8 mouse cellular contexts compared by ENCODE assay signal in the genomic region with DNA sequence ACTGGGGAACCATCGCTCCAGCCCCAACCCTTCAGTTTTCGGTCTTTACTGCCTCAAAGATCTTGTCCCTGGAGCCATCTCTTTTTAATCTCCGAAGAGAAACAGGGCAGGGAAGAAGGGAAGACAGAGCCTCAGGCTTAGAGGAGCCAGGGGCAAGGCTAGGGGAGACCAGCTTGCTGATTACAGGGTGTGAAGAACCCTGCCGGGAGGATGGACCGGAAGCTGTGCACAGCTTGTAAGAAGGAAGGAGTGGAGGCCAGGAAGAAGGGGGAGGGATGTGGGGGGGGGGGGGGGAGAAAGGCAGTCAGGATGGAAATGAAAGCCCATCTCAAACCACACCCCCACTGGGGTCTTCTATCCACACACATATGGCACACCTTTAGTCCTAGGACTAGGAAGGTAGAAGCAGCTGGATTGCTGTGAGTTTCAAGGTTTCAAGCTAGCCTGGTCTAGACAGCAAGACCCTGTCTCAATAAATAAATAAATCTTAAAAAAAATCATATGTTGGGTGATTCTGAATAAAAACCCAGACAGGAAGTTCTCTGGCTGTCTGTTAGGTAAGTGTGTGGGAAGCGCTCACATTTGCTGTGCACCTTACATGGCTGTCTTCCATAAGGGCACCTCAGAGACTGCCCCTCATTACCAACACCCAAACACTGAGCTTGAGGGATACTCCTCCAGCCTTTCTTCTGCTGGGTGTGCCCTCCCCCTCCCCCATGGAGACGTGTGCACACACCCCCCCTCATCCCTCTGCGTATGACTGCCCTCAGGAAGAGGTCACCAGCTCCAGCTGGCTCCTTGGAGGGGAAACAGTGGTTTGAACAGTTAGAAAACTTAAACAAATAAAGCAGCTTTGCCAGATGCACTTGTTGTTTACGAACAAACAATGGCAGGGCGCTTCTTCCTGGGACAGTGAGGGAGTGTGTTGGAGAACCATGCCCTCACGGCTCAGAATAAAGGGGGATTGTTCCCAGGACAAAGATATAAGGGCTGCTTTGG. TPM values are rescaled to one million over a fixed set of nuclear protein-coding genes. Genes with fewer than 3 reads are reported as not detected.
A peak's percentile ranks its signal among the peaks of the same experiment; 100 is the strongest.
DNase-seq lines count a peak whose midpoint lies in the region; ATAC-seq and TF ChIP-seq lines count a peak whose summit lies in the region.

No protein-coding gene starts in this region.

- peaks cover 4% of the 10 kb centered on the region; the same call in 1 of the 2 replicates for H3K9me3 ChIP-seq in midbrain, embryonic 12.5 days
- H3K9me3 ChIP-seq in midbrain, embryonic 15.5 days: no peaks in the 10 kb centered on the region
- no peaks in the 10 kb centered on the region for H3K9me3 ChIP-seq in intestine, embryonic 16.5 days (ENCODE audit: control insufficient read depth, low read length)
- no peaks in the 10 kb centered on the region for H3K9me3 ChIP-seq in liver, embryonic 14.5 days (ENCODE audit: control insufficient read depth, low read length)

- no peaks in the 10 kb centered on the region for H3K27me3 ChIP-seq in midbrain, embryonic 12.5 days
- H3K27me3 ChIP-seq in midbrain, embryonic 15.5 days (replicated peaks): no peaks in the 10 kb centered on the region
- H3K27me3 ChIP-seq in intestine, embryonic 16.5 days (replicated peaks; ENCODE audit: control insufficient read depth, insufficient read depth, low read length): no peaks in the 10 kb centered on the region
- H3K27me3 ChIP-seq in liver, embryonic 14.5 days (ENCODE audit: control insufficient read depth, insufficient read depth, low read length): no peaks in the 10 kb centered on the region

- H3K9ac ChIP-seq in midbrain, embryonic 12.5 days (replicated peaks): no peak overlapping the region
- H3K9ac ChIP-seq in midbrain, embryonic 15.5 days: no peak overlapping the region
- 0 out of 2 replicates have a peak overlapping the region, but pooled peaks have one; percentile 23 for H3K9ac ChIP-seq in intestine, embryonic 16.5 days (ENCODE audit: low read depth, low read length)
- H3K9ac ChIP-seq in liver, embryonic 14.5 days (replicated peaks): no peak overlapping the region

- peaks cover 9% of the 10 kb centered on the region for H3K36me3 ChIP-seq in midbrain, embryonic 12.5 days
- H3K36me3 ChIP-seq in midbrain, embryonic 15.5 days (replicated peaks): no peaks in the 10 kb centered on the region; the same call in 1 of the 2 replicates
- H3K36me3 ChIP-seq in intestine, embryonic 16.5 days (ENCODE audit: control insufficient read depth, insufficient read depth, low read length): peaks cover 6% of the 10 kb centered on the region; the same call in 1 of the 2 replicates
- H3K36me3 ChIP-seq in liver, embryonic 14.5 days (replicated peaks; ENCODE audit: control insufficient read depth, insufficient read depth, low read depth): no peaks in the 10 kb centered on the region

- no peak for ATAC-seq in midbrain, embryonic 12.5 days (ENCODE audit: low FRiP score, low read depth)
- ATAC-seq in midbrain, embryonic 15.5 days (replicated peaks): no peak
- peak; percentile 34; the same call in 1 of the 2 replicates for ATAC-seq in intestine, embryonic 16.5 days
- ATAC-seq in liver, embryonic 14.5 days (ENCODE audit: insufficient read depth): no peak

- no peak for TF ChIP-seq CTCF in liver, embryonic 14.5 days (IDR thresholded peaks at IDR 0.05; ENCODE audit: low read depth)

- 0 out of 2 replicates have a peak overlapping the region, but pooled peaks have one; percentile 30 for H3K27ac ChIP-seq in midbrain, embryonic 12.5 days (replicated peaks)
- H3K27ac ChIP-seq in midbrain, embryonic 15.5 days: no peak overlapping the region
- peak overlapping the region; percentile 4; the same call in 1 of the 2 replicates for H3K27ac ChIP-seq in intestine, embryonic 16.5 days (ENCODE audit: low read length)
- no peak overlapping the region for H3K27ac ChIP-seq in liver, embryonic 14.5 days

- H3K4me2 ChIP-seq in midbrain, embryonic 12.5 days (replicated peaks): no peak overlapping the region
- H3K4me2 ChIP-seq in midbrain, embryonic 15.5 days: no peak overlapping the region
- H3K4me2 ChIP-seq in intestine, embryonic 16.5 days (ENCODE audit: low read depth, low read length): no peak overlapping the region
- peak overlapping the region; percentile 15 for H3K4me2 ChIP-seq in liver, embryonic 14.5 days (ENCODE audit: low read depth)

- H3K4me3 ChIP-seq in midbrain, embryonic 12.5 days: no peak overlapping the region
- no peak overlapping the region for H3K4me3 ChIP-seq in midbrain, embryonic 15.5 days
- no peak overlapping the region for H3K4me3 ChIP-seq in intestine, embryonic 16.5 days (ENCODE audit: low read length)
- no peak overlapping the region for H3K4me3 ChIP-seq in liver, embryonic 14.5 days (ENCODE audit: insufficient read depth in 1 of 2, low read depth in 2 of 2, low read length in 2 of 2)

- 33% methylated on average over 11 of the region's 11 CpGs for WGBS in midbrain, embryonic 12.5 days
- WGBS in midbrain, embryonic 15.5 days: 27% methylated on average over 11 of the region's 11 CpGs
- 26% methylated on average over 11 of the region's 11 CpGs for WGBS in intestine, embryonic 16.5 days
- 30% methylated on average over 11 of the region's 11 CpGs for WGBS in liver, embryonic 14.5 days (ENCODE audit: insufficient replicate concordance)

- TF ChIP-seq EP300 in liver, embryonic 14.5 days (IDR thresholded peaks at IDR 0.05; ENCODE audit: low read depth): no peak

- peak; percentile 89 for DNase-seq in cerebellum, adult 11-12 months
- DNase-seq in gastrocnemius, postnatal 25 days: peak; percentile 36
- DNase-seq in liver, embryonic 14.5 days (ENCODE audit: low read depth in 3 of 3, low spot score in 3 of 3): no peak
- peak; percentile 38 for DNase-seq in skeletal muscle tissue, adult 2 months (ENCODE audit: low read depth, low spot score)
- DNase-seq in right cerebral cortex, postnatal 25 days: no peak

- H3K4me1 ChIP-seq in midbrain, embryonic 12.5 days: peaks cover 22% of the 10 kb centered on the region
- peaks cover 13% of the 10 kb centered on the region for H3K4me1 ChIP-seq in midbrain, embryonic 15.5 days
- H3K4me1 ChIP-seq in intestine, embryonic 16.5 days (ENCODE audit: control insufficient read depth, insufficient read depth, low read length): peaks cover 14% of the 10 kb centered on the region
- peaks cover 3 to 27% of the 10 kb centered on the region in 2 experiments; a peak in 3 of 4 replicates for H3K4me1 ChIP-seq in liver, embryonic 14.5 days (replicated peaks; ENCODE audit: control insufficient read depth in 2 of 2, insufficient read depth in 2 of 2, low read length in 1 of 2)

RNA-seq across cellular contexts. Expression of a gene that starts 53.8 kb away (rescaled TPM):
- polyA plus RNA-seq in midbrain, embryonic 12.5 days (2016; fragmentation: Nextera tagmentation; extraction: Ambion mirVana): 12.8 and 13.1 TPM in 2 replicates
- polyA plus RNA-seq in midbrain, embryonic 15.5 days (2015; fragmentation: Nextera tagmentation; extraction: Ambion mirVana): 29.6 and 29.7 TPM in 2 replicates
- 10 to 100 TPM; 10.1 to 10.9 TPM for total RNA-seq in gastrocnemius, postnatal 25 days (2021)
- polyA plus RNA-seq in intestine, embryonic 16.5 days (2015; fragmentation: Nextera tagmentation; extraction: Ambion mirVana): 19.0 and 21.1 TPM in 2 replicates
- polyA plus RNA-seq in liver, embryonic 14.5 days (2012; rRNA removed): 4.8 and 6.4 TPM in 2 replicates
- polyA plus RNA-seq in liver, embryonic 14.5 days (2014; fragmentation: Nextera tagmentation; extraction: Ambion mirVana): 3.9 and 4.3 TPM in 2 replicates

Comparison
In these comparisons a context has a peak if more than half of its experiments do, and no peak if none do; other contexts are left out.
1. H3K27ac ChIP-seq: peak in midbrain, embryonic 12.5 days (single experiment) and intestine, embryonic 16.5 days (single experiment); none in midbrain, embryonic 15.5 days (single experiment) and liver, embryonic 14.5 days (single experiment).
2. DNase-seq: peak in cerebellum, adult 11-12 months (single experiment), gastrocnemius, postnatal 25 days (single experiment) and skeletal muscle tissue, adult 2 months (single experiment); none in liver, embryonic 14.5 days (0 of 3) and right cerebral cortex, postnatal 25 days (single experiment).